Mouse (Mus musculus): ENCODE results near the gene Tmed8.

- TF ChIP-seq POLR2A (IDR thresholded peaks at IDR 0.05; ENCODE audit: borderline replicate concordance, extremely low read depth, insufficient read depth, insufficient read length, poor library complexity, severe bottlenecking) (no peak), CTCF (IDR thresholded peaks at IDR 0.05; ENCODE audit: borderline replicate concordance, extremely low read depth, insufficient read depth, insufficient read length) (no peak)
These were observed 61.9 kb downstream of the Tmed8 start for GRCm38 (mm10) chr12:87138342-87138701.
